Mouse (Mus musculus) midbrain, embryonic 12.5 days (tissue): Measurements from ENCODE around the gene Rpain. TPM values are rescaled to one million over a fixed set of nuclear protein-coding genes. Genes with fewer than 3 reads are reported as not detected.

Source experiments
- ATAC-seq: fragments of 200-750 bp; cut with Nextera tagmentation; 2 replicates; pipeline ENCODE4 v1.8.0; 2017; ENCODE audit warnings: low read depth, moderate TSS enrichment, moderate library complexity; ENCODE audit not compliant: low FRiP score
- H3K27ac ChIP-seq: fragments of 300-500 bp; sonication (generic); replicated peaks from 2 replicates; pipeline ENCODE4 v1.5.1; 2016; ENCODE audit warnings: mild to moderate bottlenecking
- H3K27me3 ChIP-seq: fragments of 300-500 bp; sonication (generic); 2 replicates; pipeline ENCODE4 v1.6.1; 2016; ENCODE audit warnings: mild to moderate bottlenecking
- H3K36me3 ChIP-seq: fragments of 300-500 bp; sonication (generic); 2 replicates; pipeline ENCODE4 v1.6.1; 2016
- H3K4me1 ChIP-seq: fragments of 300-500 bp; sonication (generic); 2 replicates; pipeline ENCODE4 v1.6.1; 2016
- H3K4me2 ChIP-seq: fragments of 300-500 bp; sonication (generic); replicated peaks from 2 replicates; pipeline ENCODE4 v1.6.1; 2016; ENCODE audit warnings: mild to moderate bottlenecking, moderate library complexity
- H3K4me3 ChIP-seq: fragments of 300-500 bp; sonication (generic); 2 replicates; pipeline ENCODE4 v1.5.1; 2016; ENCODE audit warnings: mild to moderate bottlenecking
- H3K9ac ChIP-seq: fragments of 300-500 bp; sonication (generic); replicated peaks from 2 replicates; pipeline ENCODE4 v1.6.1; 2016; ENCODE audit warnings: mild to moderate bottlenecking, moderate library complexity
- H3K9me3 ChIP-seq: fragments of 300-500 bp; sonication (generic); 2 replicates; pipeline ENCODE4 v1.6.1; 2016; ENCODE audit warnings: mild to moderate bottlenecking
- WGBS: fragments of 180-500 bp; shearing (Covaris S2); methylation state at CpG from one replicate; pipeline ENCODE4 v1.1.7; 2016; 5-methylcytosine and 5-hydroxymethylcytosine counted together
- polyA plus RNA-seq: library from polyadenylated mRNA; unstranded; fragments of >200 nt; fragmentation: Nextera tagmentation; extraction: Ambion mirVana; gene quantifications from 2 replicates; pipeline ENCODE4 v1.2.1, GENCODE M21; 2016

Gene Rpain
- polyA plus RNA-seq, result 68.2 and 75.6 TPM in 2 replicates

GRCm38 (mm10) chr11:70969821-70970559 lies at the start of gene Rpain, which contains the start of gene Nup88:
TSS of gene Rpain (plus strand) at chr11:70970213.
TSS of gene Nup88 (minus strand) at chr11:70969973.
- H3K36me3 ChIP-seq, result peaks cover 35% of the 10 kb centered on the region
- peak within 1 kb of the TSS; percentile 87 for H3K9ac ChIP-seq
- H3K9me3 ChIP-seq, result no peaks in the 10 kb centered on the region
- peak within 1 kb of the TSS; percentile 85 for H3K27ac ChIP-seq
- H3K4me3 ChIP-seq, result peak within 1 kb of the TSS; percentile 74
- peaks cover 15% of the 10 kb centered on the region for H3K4me1 ChIP-seq
- no peaks in the 10 kb centered on the region for H3K27me3 ChIP-seq
- ATAC-seq, result peak; percentile 97
- peak within 1 kb of the TSS; percentile 80 for H3K4me2 ChIP-seq
- under 1% methylated on average over 43 of the region's 43 CpGs for WGBS

DNA sequence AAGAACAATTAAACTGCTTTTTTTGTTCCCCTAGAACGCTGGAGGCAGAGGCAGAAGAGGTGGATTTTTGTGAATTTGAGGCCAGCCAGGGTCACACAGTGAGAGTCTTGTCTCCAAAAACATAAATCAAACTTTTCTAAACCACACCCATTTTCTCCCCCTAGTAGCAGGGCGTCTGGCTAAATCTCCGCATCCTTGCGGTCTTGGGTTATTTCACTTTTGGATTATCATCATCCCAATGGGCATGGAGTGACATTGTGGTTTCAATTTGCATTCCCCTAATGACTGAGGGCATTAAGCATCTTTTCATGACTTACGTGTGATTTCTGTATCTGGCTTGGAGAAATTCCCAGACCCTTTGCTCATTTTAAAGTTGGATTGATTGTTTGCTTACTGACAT lies 38.6 kb upstream of the Rpain start:
- WGBS, result 86% methylated on average over 5 of the region's 5 CpGs
- no peak for ATAC-seq
- H3K4me1 ChIP-seq, result no peaks in the 10 kb centered on the region
- no peak overlapping the region for H3K27ac ChIP-seq
- no peak overlapping the region for H3K4me2 ChIP-seq
- no peaks in the 10 kb centered on the region for H3K27me3 ChIP-seq
- H3K4me3 ChIP-seq, result no peak overlapping the region
- H3K36me3 ChIP-seq, result peaks cover 57% of the 10 kb centered on the region
- H3K9me3 ChIP-seq, result no peaks in the 10 kb centered on the region
- no peak overlapping the region for H3K9ac ChIP-seq

DNA sequence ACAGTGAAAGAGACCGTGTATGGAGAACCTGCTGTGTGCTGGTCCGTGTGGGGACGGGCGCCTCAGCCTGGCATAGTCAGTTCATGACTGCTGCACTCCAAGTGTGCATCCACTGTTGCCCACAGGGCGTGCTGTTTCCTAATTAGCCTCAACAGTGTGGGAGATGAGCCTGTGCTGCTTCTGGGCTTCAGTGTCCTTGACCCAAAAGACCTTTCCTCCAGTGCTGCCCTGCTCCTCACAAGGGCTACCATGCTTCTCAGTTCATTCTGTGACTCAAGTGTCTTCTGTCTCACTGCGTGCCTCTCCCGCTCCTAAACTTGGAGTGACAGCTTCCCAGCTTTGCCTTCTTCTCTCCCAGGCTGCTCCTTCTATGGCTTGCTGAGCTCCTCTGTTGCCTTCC lies 34.7 kb upstream of the Rpain start:
- H3K27ac ChIP-seq, result no peak overlapping the region
- no peaks in the 10 kb centered on the region for H3K27me3 ChIP-seq
- peaks cover 69% of the 10 kb centered on the region for H3K36me3 ChIP-seq
- no peak for ATAC-seq
- no peak overlapping the region for H3K4me2 ChIP-seq
- no peaks in the 10 kb centered on the region for H3K4me1 ChIP-seq
- H3K9me3 ChIP-seq, result no peaks in the 10 kb centered on the region
- no peak overlapping the region for H3K4me3 ChIP-seq
- WGBS, result 95% methylated on average over 7 of the region's 7 CpGs
- no peak overlapping the region for H3K9ac ChIP-seq

GRCm38 (mm10) chr11:70942596-70942995 lies 27.4 kb upstream of the Rpain start:
- no peak overlapping the region for H3K4me2 ChIP-seq
- H3K36me3 ChIP-seq, result peaks cover 84% of the 10 kb centered on the region
- H3K4me3 ChIP-seq, result no peak overlapping the region
- H3K9me3 ChIP-seq, result no peaks in the 10 kb centered on the region
- H3K27ac ChIP-seq, result no peak overlapping the region
- no peaks in the 10 kb centered on the region for H3K27me3 ChIP-seq
- ATAC-seq, result no peak
- no peaks in the 10 kb centered on the region for H3K4me1 ChIP-seq
- no peak overlapping the region for H3K9ac ChIP-seq
- WGBS, result 76% methylated on average over 1 of the region's 1 CpGs

DNA sequence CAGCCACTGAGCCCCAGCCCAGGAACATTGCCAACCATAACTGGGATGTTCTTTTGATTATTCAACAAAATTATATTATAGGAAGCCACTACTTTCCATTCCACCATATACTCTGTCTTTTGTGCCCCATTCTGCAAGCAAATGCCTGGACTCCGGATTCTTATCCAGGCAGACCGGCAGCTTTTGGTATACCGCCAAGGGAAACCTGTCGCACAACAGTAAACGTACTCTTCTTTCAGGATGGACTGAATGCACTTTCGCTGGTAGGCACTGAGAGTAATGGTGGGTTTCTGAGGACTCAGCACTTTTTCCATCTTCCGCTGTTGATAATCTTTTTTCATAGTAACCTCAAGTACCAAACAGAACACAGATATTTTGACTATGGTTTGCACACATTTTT lies 26.4 kb upstream of the Rpain start:
- Histone ChIP-seq H3K9ac (no peak overlapping the region), H3K9me3 (no peaks in the 10 kb centered on the region), H3K4me3 (no peak overlapping the region), H3K4me1 (no peaks in the 10 kb centered on the region), H3K4me2 (no peak overlapping the region), H3K36me3 (peaks cover 85% of the 10 kb centered on the region), H3K27ac (no peak overlapping the region), H3K27me3 (no peaks in the 10 kb centered on the region)
- WGBS, result 97% methylated on average over 7 of the region's 7 CpGs
- ATAC-seq, result no peak

DNA sequence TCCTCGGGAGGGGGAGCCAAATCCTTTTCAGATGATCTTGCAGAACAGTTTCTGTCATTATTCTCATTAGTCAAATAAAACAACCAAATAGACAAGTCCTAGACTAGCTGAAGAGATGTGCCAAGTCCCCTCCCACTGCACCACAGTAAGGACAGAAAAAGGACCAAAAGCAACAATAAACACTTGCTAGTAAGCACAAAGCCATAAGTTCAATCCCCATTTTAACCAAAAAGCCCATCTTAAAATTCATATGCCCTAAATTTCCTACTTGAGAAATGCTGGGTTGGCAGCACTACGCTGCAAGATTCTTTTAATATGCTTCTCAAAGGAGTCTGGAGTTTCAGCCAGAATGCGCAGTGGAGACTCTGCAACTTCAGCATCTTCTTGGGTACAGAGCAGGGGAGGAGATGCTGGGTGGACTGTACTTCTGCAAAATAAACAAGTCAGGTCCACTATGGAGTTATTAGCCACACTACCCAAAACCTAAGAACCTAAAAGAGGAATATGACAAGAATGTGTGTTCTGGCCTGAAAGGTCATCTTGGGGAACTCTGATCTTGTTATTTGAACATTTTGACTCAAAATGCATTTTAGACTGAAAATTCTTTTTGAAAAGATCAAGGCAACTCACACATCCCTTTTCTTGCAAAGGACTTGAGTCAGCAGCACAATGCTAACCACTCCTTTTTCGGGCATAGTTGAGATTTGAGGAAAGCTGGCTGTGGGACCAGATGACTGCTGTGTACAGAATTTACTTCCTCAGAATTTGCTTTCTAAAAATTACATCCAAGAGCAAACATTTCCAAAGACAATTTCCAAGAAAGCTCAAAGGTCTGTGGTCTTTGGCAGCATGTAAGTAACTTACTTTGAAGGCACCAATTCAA lies 24.8 kb upstream of the Rpain start:
- WGBS, result 93% methylated on average over 4 of the region's 4 CpGs
- H3K36me3 ChIP-seq, result peaks cover 91% of the 10 kb centered on the region

GRCm38 (mm10) chr11:70954711-70955110 lies 15.3 kb upstream of the Rpain start:
- Histone ChIP-seq H3K36me3 (peaks cover 91% of the 10 kb centered on the region), H3K9me3 (no peaks in the 10 kb centered on the region), H3K4me3 (no peak overlapping the region), H3K27me3 (no peaks in the 10 kb centered on the region), H3K9ac (no peak overlapping the region), H3K4me2 (no peak overlapping the region), H3K4me1 (no peaks in the 10 kb centered on the region), H3K27ac (no peak overlapping the region)
- WGBS, result 91% methylated on average over 4 of the region's 4 CpGs
- no peak for ATAC-seq

More for the DNA sequence above, 24.8 kb upstream of the Rpain start:
- H3K27ac ChIP-seq, result no peak overlapping the region
- H3K27me3 ChIP-seq, result no peaks in the 10 kb centered on the region
- no peaks in the 10 kb centered on the region for H3K9me3 ChIP-seq
- H3K4me1 ChIP-seq, result no peaks in the 10 kb centered on the region
- H3K4me2 ChIP-seq, result no peak overlapping the region
- no peak for ATAC-seq
- no peak overlapping the region for H3K4me3 ChIP-seq
- H3K9ac ChIP-seq, result no peak overlapping the region

- WGBS, result 90% methylated on average over 5 of the region's 5 CpGs
- Histone ChIP-seq H3K4me2 (no peak overlapping the region), H3K4me1 (no peaks in the 10 kb centered on the region), H3K36me3 (peaks cover 91% of the 10 kb centered on the region), H3K27ac (no peak overlapping the region), H3K4me3 (no peak overlapping the region), H3K9ac (no peak overlapping the region), H3K27me3 (no peaks in the 10 kb centered on the region), H3K9me3 (no peaks in the 10 kb centered on the region)
- no peak for ATAC-seq
These were observed 9.0 kb upstream of the Rpain start for GRCm38 (mm10) chr11:70960786-70961554.

DNA sequence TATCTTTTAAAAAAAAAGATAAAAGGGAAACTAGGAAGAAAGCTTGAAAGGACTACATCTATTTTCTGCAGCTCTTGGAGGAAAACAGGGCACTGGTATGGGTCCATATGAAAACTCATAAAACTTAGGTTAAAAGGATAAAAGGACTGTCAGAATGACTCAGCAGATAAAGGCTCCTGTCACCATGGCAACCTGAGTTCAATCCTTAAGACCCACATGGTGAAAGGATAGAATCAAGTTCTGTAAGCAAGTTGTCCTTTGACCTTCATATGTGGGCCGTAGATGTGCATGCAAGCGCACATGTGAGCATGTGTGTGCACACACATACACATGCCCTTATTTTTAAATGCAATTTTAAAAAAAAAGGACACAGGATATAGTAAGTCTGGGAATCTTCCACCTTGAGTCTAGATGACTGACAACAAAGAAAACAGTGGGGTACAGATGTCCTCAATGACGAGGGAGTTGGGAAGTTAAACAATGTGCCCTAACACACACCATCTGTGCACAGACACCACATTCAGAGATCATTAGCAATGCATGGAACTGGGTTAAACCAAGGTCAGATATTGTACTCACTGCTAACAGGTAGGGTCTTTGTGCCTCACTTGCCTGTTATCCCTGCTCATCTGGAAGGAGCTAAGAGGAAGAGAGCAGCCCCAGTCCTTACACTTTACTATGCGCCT lies 5.6 kb upstream of the Rpain start:
- H3K4me3 ChIP-seq, result no peak overlapping the region

GRCm38 (mm10) chr11:70969271-70969794 lies 680 bp upstream of the Rpain start:
- H3K27me3 ChIP-seq, result no peaks in the 10 kb centered on the region
- peaks cover 15% of the 10 kb centered on the region for H3K4me1 ChIP-seq
- peak overlapping the region; percentile 80 for H3K4me2 ChIP-seq
- peak overlapping the region; percentile 87 for H3K9ac ChIP-seq
- no peaks in the 10 kb centered on the region for H3K9me3 ChIP-seq
- ATAC-seq, result peak; percentile 13
- peak overlapping the region; percentile 85 for H3K27ac ChIP-seq
- H3K36me3 ChIP-seq, result peaks cover 35% of the 10 kb centered on the region
- peak overlapping the region; percentile 74 for H3K4me3 ChIP-seq
- under 1% methylated on average over 25 of the region's 25 CpGs for WGBS

More for the DNA sequence above, 5.6 kb upstream of the Rpain start:
- Histone ChIP-seq H3K27me3 (no peaks in the 10 kb centered on the region), H3K27ac (no peak overlapping the region), H3K9ac (no peak overlapping the region), H3K4me1 (peaks cover 10% of the 10 kb centered on the region), H3K9me3 (no peaks in the 10 kb centered on the region), H3K36me3 (peaks cover 68% of the 10 kb centered on the region), H3K4me2 (no peak overlapping the region)
- no peak for ATAC-seq
- WGBS, result 79% methylated on average over 4 of the region's 4 CpGs
